Mouse (Mus musculus): ENCODE data around the gene Kcnj11.

Gene Kcnj11

DNA sequence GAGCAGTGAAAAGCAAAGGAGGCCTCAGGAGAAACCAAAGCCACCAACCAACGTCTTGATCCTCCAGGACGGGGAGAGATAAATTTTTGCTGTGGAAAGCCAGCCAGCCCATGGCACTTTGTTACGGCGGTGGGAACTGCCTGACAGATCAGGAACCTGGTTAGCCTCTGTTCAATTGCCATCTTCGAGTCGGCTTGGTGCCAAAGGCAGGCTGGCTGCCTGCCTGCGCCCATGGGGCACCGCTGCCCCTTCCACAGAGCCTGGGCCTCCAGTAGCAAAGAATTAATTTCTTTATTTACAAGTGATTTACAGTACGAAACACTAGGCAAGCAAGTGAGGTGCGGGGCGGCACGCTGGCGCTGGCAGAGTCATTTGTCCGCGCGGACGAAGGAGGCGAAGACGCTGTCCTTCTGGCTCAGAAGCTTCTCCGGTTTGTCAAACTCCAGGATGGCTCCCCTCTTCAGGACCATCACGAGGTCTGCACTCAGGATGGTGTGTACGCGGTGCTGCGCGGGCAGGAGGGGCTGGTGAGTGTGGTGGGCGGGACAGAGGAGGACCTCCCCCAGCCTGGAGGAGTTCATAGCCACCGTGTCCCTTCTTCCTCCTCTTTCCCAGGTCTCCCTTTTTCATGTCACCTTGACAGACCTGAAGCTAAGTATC lies 3.8 kb upstream of the Kcnj11 start:
- in situ Hi-C loops (cut with MboI, MseI), result no loop called here

DNA sequence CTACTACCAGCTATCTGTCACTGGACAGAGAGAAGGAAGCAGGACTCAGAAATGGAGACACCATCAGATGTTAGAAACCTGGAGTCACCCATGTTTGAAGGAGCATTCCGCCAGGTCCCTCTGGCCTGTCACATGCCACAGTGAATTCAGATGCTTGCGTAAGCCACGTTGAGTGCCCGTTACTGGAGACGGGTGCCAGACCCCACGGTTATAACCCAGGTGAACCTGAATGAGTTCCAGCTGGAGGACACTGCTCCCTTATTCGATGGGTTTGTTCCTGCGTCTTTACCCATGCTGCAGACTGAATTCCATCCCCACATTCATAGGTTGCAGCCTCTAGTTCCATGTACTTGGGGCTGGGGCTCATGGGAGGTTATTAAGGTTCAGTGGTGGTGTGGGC lies 3.2 kb upstream of the Kcnj11 start:
- in situ Hi-C loops (cut with MboI, MseI), result no loop called here

DNA sequence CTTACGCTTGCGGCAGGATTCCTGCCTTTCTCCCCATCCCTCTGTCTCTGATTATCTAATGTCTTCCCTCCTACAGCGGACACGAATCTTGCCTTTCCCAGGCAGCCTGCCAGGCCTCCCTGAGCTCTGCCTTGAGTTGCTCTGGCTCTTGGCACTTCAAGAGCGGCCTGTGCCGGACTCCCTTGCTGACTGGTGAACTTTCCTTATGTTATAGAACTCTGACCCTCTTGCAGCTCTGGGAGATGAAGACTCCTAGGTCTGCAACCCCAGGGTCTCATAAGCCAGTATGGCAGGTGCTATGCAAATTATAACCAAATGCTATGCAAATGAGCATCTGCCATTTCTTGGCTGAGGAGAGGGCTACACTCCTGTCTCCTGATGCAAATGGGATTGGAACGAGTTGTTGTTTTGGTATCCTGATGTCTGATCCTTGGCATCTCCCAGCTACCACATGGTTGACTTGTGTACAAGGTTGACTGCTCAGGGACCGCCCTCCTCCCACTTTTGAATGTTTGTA lies 2.6 kb upstream of the Kcnj11 start:
- in situ Hi-C loops (cut with MboI, MseI), result no loop called here

DNA sequence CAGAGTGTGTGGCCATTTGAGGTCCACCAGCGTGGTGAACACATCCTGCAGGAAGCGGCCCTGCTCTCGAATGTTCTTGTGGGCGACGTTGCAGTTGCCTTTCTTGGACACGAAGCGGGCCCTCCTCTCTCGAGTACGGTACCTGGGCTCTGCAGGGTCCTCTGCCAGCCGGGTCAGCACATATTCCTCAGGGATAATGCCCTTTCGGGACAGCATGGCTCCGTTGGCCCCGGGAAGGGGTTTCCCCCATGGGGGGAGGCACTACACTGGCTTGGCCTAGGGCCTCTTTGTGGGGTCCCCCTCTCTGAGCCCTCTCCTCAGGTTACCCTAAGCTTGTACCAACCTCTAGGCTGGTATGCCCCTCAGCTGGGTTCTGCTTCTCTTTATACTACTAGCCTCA lies 882 bp downstream of the Kcnj11 start:
- in situ Hi-C loops (cut with MboI, MseI), result loop anchor here (5.0 kb wide), 2 partner anchors 103 to 128 kb away; no protein-coding TSS in a partner anchor

DNA sequence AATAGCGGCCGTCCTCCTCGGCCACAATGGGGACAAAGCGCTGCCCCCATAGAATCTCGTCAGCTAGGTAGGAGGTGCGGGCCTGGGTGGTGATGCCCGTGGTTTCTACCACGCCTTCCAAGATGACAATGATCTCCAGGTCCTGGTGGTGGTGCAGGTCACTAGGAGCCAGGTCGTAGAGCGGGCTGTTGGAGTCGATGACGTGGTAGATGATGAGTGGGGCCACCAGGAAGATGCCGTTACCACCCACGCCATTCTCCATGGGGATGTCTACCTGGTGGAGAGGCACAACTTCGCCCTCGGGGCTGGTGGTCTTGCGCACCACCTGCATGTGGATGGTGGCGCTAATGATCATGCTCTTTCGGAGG lies 1.7 kb downstream of the Kcnj11 start:
- in situ Hi-C loops (cut with MboI, MseI), result loop anchor here (5.0 kb wide), 2 partner anchors 103 to 128 kb away; no protein-coding TSS in a partner anchor

DNA sequence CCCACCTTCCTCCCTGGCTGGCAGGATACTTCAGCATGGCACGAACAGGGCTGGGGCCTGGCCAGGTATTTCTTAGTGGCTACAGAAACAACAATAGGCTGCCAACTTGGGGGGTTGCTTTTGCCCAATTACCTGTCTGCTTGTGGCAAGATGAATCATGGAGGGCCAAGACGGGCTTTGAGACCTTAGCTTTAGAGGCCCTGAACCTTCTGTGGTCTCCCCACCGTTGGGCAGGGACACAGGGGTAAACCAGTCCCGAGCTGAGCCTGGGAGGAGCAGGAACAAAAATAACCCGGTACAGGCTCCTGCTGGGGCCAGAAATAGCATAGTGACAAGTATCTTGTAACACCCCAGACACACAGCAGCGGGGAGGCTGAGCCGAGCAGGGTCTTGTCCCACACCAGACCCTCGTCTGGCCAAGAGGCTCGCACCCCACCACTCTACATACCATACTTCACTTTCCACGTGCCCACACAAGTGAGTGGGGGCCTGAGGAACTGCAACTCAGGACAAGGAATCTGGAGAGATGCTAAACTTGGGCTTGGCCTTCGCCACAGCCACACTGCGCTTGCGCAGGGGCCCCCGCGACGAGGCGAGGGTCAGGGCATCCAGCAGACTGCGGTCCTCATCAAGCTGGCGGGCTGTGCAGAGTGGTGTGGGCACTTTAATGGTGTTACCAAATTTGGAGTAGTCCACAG lies 2.2 kb downstream of the Kcnj11 start:
- in situ Hi-C loops (cut with MboI, MseI), result loop anchor here (5.0 kb wide), 2 partner anchors 104 to 129 kb away; no protein-coding TSS in a partner anchor

DNA sequence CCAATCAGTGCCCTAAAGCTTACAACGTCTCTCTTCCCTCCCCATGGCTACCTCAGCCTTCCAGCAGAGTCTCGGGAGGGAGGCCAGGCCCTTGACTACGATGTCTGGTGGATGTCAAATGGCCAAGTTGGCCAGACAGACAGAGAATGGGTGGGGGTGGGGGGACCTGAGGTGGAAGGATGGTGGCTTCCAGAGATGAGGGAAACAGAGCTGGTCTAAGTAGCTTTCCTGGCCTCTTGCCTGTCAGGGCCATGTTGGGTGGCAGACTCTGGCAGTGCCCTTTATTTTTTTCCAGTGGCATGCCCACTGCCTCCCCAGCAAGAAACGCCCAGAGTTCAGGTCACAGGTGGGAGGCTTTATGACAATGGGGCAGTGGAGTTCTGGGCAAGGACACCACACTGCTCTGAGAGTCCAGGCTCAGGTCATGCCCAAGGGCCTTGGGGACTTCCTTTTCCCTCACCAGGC lies 3.2 kb downstream of the Kcnj11 start:
- in situ Hi-C loops (cut with MboI, MseI), result loop anchor here (5.0 kb wide), 2 partner anchors 105 to 130 kb away; no protein-coding TSS in a partner anchor

DNA sequence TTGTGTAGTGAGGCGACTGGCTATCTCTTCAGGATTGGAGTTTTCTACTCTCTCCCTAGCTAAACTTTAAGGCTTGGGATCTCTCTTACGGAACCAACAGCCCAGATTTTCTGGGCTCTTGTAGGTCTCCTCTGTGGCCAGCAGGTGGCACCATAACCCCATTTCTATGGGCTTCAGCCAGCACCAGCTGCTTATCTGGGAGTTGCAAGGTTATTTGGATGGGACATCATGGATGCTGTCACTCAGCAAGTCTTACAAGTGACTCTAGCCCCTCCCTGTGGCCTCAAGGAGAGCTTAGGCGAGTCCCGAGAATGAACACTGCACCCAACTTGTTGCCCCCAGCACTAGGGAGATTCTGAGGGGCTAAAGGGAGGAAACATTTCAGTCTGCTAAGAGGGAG lies 4.4 kb downstream of the Kcnj11 start:
- in situ Hi-C loops (cut with MboI, MseI), result loop anchor here (5.0 kb wide), 2 partner anchors 106 to 131 kb away; no protein-coding TSS in a partner anchor

DNA sequence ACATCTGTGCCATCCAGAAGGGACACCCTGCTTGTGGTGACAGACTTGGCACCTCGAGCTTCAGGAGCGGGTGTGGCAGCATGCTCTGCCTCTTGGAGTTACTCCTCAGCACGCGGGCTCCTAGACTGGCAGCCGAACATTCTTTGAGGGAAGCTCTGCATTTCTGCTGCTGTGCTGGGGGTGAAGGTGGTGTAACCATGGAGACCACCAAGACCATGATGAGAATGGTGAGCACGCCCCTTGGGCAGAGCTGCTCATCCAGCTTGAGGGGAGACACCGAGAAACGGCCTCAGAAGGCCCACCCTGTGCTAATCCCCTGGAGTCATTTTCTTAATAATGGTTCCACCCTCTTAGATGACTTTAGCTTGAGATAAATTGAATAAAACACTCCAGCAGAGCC lies 7.8 kb downstream of the Kcnj11 start:
- in situ Hi-C loops (cut with MboI, MseI), result no loop called here

DNA sequence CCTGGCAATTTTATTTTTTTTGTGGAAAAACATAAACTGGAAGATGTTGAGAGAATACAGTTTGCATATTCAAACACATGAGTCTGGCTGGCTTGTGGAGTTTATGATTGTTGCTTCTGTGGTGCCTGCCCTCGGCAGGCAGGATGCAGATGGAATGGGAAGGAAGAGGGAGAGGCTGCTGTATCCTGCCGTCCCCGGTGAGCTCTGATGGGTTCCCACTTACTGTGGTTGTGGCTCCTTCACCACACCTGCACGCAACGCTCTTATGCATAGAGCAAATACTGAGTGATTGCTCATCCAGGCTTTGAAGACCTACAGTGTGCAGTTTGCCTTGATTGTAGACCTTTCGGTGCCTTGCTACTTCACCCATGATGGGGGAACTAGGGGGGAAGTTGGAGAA lies 12.3 kb downstream of the Kcnj11 start:
- in situ Hi-C loops (cut with MboI, MseI), result no loop called here

DNA sequence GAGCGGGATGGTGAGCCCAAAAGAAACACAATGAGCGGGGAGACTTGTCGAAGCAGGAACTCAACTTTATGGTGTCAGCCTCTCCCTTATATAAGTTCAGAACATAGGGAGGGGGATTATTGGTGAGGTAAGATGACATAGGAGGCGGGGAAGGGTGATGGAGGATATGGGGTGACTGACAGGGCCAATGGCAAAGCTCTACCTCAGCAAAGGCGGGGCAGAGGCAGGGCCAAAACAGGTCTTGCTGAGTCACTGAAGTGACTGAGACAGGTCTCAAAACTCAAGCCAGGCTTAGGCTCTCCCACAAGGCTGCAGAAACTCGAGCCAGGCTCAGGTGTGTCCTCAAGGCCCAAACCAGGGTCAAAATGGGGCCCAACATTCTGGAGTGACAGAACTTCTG lies 14.2 kb downstream of the Kcnj11 start:
- in situ Hi-C loops (cut with MboI, MseI), result no loop called here

DNA sequence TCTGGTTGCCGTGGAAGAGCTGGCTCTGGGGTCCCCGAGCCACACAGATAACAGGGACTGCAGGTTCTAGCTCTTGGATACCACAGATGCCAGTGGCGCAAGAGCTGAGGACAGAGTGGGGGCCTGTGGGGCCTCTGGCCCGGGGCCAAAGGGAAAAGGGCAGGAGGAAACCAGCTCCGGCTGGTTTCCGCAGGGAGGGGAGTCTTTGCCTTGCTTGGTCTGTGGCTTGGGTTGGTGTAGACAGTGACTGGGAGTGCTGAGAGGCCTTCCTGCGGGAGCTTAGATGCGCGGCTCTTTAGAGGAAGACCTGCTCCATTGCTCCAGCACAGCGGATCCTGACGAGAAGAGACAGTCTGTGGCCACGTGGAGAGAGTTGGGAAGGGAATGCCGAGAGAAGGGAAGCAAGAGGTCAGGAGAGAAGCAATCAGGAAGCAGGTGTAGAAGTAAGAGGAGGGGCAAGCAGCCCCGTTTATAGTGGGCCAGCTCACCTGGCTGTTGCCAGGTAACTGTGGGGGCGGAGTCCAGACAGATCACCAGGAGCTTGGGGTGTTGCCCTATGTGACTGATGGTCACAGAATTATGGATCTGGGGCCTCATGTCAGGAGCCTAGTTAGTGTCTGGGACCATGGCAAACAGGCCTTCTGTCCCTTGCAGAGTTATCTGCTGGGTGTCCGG lies 15.6 kb downstream of the Kcnj11 start:
- in situ Hi-C loops (cut with MboI, MseI), result no loop called here

DNA sequence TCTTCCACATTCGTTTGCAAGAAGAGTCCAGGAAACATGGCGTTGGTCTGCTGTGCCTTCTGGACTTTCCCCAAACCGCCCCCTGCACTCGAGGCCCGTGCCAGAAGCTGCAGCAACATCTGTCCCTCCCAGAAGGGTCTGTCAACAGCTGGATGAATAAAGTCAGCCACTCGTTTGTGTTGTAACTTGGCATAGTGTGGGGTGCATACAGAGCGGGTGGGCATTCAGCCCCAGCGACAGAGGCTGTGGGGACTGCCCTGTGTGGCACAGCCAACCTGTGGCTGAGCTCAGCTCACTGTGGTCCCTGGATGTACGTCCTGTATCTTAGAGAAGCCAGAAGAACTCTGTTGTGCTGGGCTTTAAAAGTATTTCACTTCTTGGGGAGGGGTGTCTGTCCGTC lies 16.5 kb downstream of the Kcnj11 start:
- in situ Hi-C loops (cut with MboI, MseI), result no loop called here

DNA sequence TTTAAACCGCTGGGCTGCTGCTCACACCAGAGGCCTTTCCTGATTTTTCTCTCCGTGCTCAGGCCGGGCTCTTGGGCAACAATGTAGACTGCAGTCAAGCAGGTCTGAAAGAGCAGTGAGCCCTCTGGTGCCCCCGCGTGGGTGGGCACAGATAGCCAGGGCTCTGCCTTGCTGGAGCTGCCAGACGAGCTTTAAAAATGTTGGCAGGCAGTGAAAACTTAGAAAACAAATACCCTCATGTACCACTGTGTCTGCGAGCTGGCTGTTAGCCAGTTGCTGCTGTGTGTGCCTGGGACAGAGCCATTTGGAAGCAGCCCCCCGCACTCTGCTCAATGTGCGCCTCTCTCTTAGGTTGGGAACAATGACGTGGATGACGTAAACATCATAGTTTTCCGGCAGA lies 22.9 kb downstream of the Kcnj11 start:
- in situ Hi-C loops (cut with MboI, MseI), result no loop called here

DNA sequence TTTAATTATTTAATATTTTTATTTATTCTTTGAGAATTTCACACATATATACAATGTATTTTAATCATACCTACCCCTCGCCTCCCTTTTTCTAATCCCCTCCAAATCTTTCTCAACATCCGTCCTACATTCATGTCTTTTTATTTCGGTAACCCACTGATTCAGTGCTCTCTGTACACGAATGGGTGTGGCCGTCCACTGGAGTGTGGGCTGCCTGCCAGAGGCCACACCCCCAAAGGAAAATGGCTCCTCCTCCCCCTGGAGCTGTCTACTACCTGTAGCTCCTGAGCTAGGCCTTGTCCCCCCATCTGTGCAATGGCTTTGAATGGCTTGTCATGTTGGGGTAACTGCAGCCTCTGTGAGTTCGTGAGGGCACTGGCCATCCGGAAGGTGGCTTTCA lies 23.7 kb downstream of the Kcnj11 start:
- in situ Hi-C loops (cut with MboI, MseI), result no loop called here

DNA sequence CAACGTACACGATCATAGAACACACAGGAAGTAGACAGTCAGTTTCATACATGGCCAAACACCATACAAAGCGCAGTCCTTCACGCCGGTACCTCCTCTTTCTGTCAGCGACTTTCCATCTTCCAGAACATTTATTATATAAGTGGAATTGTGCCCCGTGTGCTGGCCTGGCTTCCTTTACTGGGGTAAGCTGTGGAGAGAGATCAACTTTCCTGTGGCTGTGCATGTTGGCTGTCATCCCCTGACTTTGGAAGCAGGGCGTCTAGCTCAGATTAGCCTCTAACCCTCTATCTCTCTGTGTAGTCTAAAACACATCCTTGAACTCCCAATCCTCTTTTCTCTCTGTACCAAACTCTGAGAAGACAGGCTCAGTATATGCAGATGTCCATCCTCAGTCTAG lies 31.7 kb downstream of the Kcnj11 start:
- in situ Hi-C loops (cut with MboI, MseI), result no loop called here

DNA sequence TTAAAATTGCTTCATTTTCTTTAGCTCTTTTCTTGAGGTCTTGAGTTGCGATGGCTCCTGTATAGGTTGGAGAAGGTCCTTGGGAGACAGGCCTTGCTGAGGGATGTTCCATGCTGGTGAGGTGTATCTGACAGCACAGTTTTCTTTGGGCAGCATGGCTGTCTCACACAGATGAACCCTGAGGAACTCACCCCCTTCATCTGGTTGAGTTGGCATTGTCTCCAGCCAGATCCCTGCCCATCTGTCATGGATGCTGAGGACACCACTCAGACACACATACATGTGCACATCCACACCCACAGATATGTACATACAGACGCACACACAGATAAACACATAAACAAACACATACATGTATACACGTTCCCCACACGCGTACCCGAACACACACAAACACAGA lies 37.3 kb downstream of the Kcnj11 start:
- in situ Hi-C loops (cut with MboI, MseI), result no loop called here

DNA sequence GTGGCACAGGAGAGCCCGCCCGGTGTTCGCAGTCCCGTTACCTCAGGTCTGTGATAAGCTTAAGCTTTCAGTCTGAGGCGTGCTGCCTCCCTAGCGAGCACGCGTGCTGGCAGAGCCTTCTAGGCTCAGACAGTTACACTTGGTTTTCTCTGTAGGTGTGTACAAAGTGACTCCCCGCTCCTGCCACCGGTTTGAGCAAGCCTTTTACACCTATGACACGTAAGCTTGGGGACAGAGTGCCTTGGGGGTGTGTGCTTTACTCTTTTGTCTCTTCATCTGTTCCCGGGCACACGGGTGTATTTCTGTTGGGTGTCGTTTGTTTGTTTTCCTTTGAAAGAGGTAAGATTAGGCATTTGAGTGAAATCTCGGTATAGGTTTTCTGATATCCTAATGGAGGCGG lies 39.0 kb downstream of the Kcnj11 start:
- in situ Hi-C loops (cut with MboI, MseI), result no loop called here

DNA sequence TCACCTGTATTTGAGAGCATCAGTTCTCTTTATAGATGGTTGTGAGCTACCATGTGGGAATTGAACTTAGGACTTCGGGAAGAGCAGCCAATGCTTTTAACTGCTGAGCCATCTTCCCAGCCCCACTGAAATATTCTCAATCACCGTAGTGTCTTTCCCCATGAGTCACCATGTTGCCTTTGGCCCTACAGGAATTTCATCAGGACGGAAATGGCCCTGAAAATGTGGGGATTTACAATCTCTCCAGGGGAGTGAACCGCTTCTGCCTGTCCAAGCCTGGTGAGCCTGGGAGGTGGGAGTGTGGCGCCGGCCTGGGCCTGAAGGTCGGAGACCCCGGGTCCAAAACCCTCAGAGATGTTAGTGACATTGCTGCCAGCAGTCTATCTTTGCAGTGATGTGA lies 39.9 kb downstream of the Kcnj11 start:
- in situ Hi-C loops (cut with MboI, MseI), result no loop called here

DNA sequence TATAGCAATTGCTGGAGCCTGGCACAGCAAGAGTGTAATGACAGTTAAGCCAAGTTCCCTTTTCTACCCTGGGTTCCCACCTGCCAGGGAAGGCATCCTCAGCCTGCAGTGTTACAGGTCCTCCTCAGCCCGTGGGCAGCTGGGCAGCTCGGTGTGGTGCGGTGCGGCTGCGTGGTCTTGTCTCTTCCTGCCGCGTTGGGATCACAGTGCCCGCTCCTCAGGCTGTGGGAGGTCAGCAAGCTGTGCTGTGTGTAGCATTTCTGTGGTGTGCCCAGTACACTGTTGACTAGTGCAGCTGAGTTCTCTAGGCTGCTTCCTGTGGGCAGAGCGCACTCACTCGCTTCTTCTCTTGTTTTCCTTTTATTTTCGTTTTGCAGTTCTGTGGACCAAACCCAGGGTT lies 41.7 kb downstream of the Kcnj11 start:
- in situ Hi-C loops (cut with MboI, MseI), result no loop called here

DNA sequence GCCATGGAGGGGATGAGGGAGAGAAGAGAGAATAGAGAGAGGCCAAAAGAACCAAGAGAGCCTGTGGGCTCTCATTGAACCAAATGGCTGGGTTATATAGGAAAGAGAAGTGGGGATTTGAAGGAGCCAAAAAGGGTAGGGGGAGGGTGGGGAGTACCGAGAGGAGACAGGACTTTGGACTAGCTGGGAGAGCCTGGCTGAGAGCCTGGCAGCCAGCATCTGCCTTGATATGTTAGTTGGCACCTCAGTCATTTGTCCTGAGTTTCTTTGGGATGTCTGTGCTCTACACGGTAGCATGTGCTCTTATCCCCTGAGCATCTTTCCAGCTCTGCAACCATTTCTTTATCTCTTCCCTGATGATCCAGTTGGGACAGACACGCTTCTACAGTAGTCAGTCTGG lies 47.0 kb downstream of the Kcnj11 start:
- in situ Hi-C loops (cut with MboI, MseI), result no loop called here

DNA sequence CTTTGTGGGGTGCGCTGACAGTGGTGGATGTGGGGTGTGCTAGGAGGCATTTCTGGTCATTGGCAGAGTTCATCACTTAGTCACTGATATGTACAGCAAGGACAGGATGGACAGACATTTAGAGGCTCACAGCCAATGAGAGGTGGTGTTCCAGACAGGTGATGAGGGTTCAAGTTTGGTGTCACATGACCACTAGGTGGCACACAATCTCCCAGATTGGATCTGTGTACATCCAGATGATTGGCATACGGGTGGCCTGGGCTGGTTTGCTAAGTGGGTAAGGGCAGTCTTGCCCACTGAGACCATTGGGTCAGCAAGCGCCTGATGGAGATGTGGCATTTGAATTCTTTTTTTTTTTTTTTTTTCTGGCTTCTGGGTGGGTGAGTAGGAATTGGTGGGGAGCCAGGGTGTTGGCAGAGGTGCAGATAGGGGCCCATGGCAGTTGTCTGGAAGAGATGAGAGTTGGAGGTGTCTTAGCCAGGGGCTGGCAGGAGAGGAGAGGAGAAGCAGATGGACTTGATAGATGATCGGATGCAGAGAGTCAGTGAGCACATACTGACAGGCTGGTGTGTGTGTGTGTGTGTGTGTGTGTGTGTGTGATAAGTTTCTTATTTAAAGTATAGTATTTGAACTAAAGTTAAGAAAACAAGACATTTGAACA lies 48.3 kb downstream of the Kcnj11 start:
- in situ Hi-C loops (cut with MboI, MseI), result no loop called here
